Mouse (Mus musculus) olfactory bulb, adult 2 months (tissue): ENCODE results near the gene Aurka.

Source experiments
- CTCF ChIP-seq: fragments of 200-500 bp; IDR thresholded peaks from 2 replicates; pipeline ENCODE4 v1.5.1; 2012; ENCODE audit warnings: low read depth, mild to moderate bottlenecking, low read length, moderate library complexity; ENCODE audit not compliant: insufficient read depth
- POLR2A ChIP-seq: fragments of 200-500 bp; IDR thresholded peaks from 2 replicates; pipeline ENCODE4 v1.6.1; 2012; ENCODE audit warnings: mild to moderate bottlenecking, low read depth, low read length, moderate library complexity; ENCODE audit not compliant: insufficient read depth

DNA sequence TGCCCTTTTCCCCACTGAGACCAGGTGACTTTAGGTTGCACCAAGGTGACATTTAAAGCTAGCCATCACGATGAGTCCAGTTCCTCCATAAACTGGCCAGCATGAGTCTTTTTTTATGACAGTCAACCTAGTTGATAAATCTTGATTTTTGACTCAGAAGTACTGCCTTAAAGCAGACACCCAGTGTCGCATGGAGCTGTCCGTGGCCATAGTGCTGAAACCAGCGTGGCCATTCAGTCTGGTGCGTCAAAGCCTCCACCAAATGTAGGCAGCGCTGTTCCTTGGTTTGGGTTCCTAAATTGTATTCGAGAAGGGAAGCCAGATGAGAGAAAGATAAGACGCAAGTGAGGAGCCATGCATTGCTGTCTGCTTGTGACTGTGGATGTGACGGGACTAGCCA, 49.5 kb downstream of the Aurka start:
- TF ChIP-seq CTCF = no peak
- TF ChIP-seq POLR2A = no peak
